Mouse (Mus musculus) kidney, adult 2 months (tissue): ENCODE measurements around the gene Ctdspl.

Source experiments
- CTCF ChIP-seq: fragments of 200-500 bp; conservative IDR thresholded peaks from 2 replicates; pipeline ENCODE4 v1.5.1; 2011; ENCODE audit warnings: low read depth, mild to moderate bottlenecking, control low read depth, low read length, moderate library complexity, mixed read lengths; ENCODE audit not compliant: insufficient read depth, insufficient read length
- POLR2A ChIP-seq: fragments of 200-500 bp; IDR thresholded peaks from one replicate; pipeline ENCODE4 v1.6.1; 2011; ENCODE audit warnings: low read depth, low read length, control low read depth

GRCm38 (mm10) chr9:118950751-118951150 lies 24.5 kb downstream of the Ctdspl start:
- TF ChIP-seq CTCF (no peak), POLR2A (no peak)
